Mouse (Mus musculus) thymus, adult 2 months (tissue): ENCODE measurements around the gene Cers1. TPM values are rescaled to one million over a fixed set of nuclear protein-coding genes. Genes with fewer than 3 reads are reported as not detected.

Experiments
- DNase-seq: peaks from one replicate; pipeline ENCODE4 v3.0.0; 2021
- H3K27ac ChIP-seq: fragments of 200-500 bp; 2 replicates; pipeline ENCODE4 v1.5.1; 2012; ENCODE audit warnings: low read length, control low read depth; ENCODE audit not compliant: control insufficient read depth, insufficient read depth
- H3K27me3 ChIP-seq: fragments of 200-500 bp; 2 replicates; pipeline ENCODE4 v1.6.1; 2012; ENCODE audit warnings: mild to moderate bottlenecking, low read length, moderate library complexity, mixed read lengths; ENCODE audit not compliant: control insufficient read depth, insufficient read depth
- H3K36me3 ChIP-seq: fragments of 200-500 bp; 2 replicates; pipeline ENCODE4 v1.6.1; 2012; ENCODE audit warnings: mild to moderate bottlenecking, low read length, moderate library complexity; ENCODE audit not compliant: control insufficient read depth, insufficient read depth
- H3K4me1 ChIP-seq: fragments of 200-500 bp; replicated peaks from 2 replicates; pipeline ENCODE4 v1.6.1; 2012; ENCODE audit warnings: low read length; ENCODE audit not compliant: control insufficient read depth, insufficient read depth
- H3K4me3 ChIP-seq: fragments of 200-500 bp; 2 replicates; pipeline ENCODE4 v1.5.1; 2012; ENCODE audit warnings: mild to moderate bottlenecking, low read length, control low read depth, moderate library complexity; ENCODE audit not compliant: control insufficient read depth, insufficient read depth
- CTCF ChIP-seq: fragments of 200-500 bp; IDR thresholded peaks from 2 replicates; pipeline ENCODE4 v1.5.1; 2012; ENCODE audit warnings: mild to moderate bottlenecking, control low read depth, low read length, moderate library complexity, borderline replicate concordance; ENCODE audit not compliant: control insufficient read depth, poor library complexity, insufficient read depth; ENCODE audit errors: extremely low read depth
- POLR2A ChIP-seq: fragments of 200-500 bp; IDR thresholded peaks from 2 replicates; pipeline ENCODE4 v1.6.1; 2012; ENCODE audit warnings: mild to moderate bottlenecking, low read length, control low read depth, moderate library complexity; ENCODE audit not compliant: control insufficient read depth, poor library complexity, insufficient read depth; ENCODE audit errors: extremely low read depth
- WGBS: fragments of 180-500 bp; shearing (Covaris S2); methylation state at CpG from one replicate; pipeline ENCODE4 v1.1.7; 2018; 5-methylcytosine and 5-hydroxymethylcytosine counted together
- polyA plus RNA-seq: library from polyadenylated mRNA; depleted of rRNA; stranded (reverse); fragments of >200 nt; gene quantifications from 2 replicates; pipeline ENCODE4 v1.2.3, GENCODE M21; 2012

The Cers1 gene
- polyA plus RNA-seq, 1 experiment, result 0.61 TPM

DNA sequence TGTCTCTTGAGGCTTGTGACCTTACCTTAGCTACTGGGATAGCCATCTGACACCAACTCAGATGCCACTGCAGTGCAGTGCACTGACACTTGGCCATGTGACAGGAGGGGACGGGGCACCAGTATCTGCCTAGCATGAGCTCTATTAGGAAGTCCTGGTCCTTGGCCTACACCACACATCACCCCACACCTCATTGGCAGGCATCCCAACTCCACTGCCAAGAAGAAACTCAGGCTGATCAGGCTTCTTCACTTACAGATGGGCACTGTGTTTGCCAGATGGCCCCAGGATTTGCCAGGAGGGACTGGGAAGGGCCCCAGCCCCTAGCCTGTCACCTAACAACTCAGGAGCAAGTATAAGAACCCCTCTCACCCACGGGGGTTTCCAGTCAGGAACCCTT, 2.2 kb upstream of the Cers1 start:
- 88% methylated on average over 2 of the region's 2 CpGs for WGBS
- H3K27ac ChIP-seq, result no peak overlapping the region
- no peak overlapping the region for H3K4me3 ChIP-seq
- H3K36me3 ChIP-seq, result peaks cover 23% of the 10 kb centered on the region
- no peak for DNase-seq
- peaks cover 9% of the 10 kb centered on the region; the same call in 1 of the 2 replicates for H3K4me1 ChIP-seq
- TF ChIP-seq CTCF (no peak), POLR2A (no peak)
- no peaks in the 10 kb centered on the region for H3K27me3 ChIP-seq

DNA sequence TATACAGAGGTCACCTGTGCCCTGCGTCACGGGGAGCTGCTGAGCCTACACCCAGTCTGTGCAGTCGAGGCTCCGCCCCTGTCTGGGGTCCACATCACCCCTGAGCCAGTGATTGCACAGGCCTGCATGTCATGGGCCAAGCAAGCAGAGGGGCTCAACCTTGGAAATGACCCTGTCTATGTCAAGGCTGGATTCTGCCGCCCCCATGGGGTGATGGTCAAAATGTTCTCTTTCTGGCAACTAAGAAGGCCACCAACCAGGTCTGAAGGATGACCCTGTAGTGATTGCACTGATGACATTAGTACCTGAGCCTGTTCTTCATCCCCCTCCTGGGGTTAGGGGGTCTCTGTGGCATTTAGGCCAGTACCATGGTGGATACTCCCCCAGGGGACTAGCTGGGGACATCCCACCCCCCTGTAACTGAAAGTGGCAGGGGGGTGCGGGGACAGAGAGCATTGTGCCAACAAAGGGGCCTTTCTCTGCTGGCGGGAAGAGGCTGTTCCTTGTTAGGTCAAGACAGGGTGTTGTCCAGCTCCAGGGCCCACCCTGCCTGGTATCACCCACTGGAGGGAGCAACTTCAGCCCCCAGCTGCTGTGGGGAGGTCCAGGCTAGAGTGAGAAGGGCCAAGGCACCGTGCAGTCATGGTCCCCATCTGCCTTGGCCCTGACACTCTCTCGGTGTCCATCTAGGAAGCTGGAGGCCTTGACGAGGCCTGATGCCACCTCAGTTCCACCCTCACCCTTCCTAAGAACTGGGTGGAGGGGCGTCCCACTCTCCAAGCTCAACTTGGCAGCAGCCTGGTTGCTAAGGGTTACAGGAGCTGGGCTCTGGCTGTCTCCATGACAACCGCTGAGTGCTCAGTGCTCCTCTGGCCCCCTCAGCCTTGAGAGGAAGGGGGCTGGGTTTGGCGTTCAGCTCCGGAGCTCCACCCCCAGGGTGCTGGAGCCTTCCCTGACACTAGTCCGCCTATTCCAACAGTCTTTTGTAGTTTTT, 1.2 kb downstream of the Cers1 start:
- Histone ChIP-seq H3K27ac (no peak overlapping the region), H3K4me3 (no peak overlapping the region), H3K4me1 (peaks cover 9% of the 10 kb centered on the region; the same call in 1 of the 2 replicates), H3K27me3 (no peaks in the 10 kb centered on the region), H3K36me3 (peaks cover 4% of the 10 kb centered on the region; the same call in 1 of the 2 replicates)
- 51% methylated on average over 15 of the region's 15 CpGs for WGBS
- no peak for DNase-seq
- TF ChIP-seq POLR2A, result no peak
- no peak for TF ChIP-seq CTCF

DNA sequence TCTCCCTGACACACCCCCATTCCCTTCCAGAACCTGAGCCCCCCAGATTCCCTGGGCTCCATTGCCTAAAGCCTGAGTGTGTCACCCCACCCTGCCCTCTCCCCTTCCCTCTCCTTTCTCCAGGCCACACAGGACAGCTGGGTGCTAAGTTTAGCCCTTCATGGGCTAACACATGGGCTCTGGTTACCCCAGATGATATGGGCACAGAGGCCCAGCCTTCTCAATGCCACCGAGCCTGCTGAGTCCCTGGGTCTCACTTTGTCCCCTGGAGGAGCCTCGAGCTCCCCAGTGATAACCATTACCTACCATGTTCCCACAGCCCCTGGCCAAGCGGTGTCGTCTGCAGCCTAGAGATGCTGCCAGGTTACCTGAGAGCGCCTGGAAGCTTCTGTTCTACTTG, 2.3 kb downstream of the Cers1 start:
- no peak for TF ChIP-seq CTCF
- H3K4me3 ChIP-seq, result no peak overlapping the region
- DNase-seq, result no peak
- peaks cover 9% of the 10 kb centered on the region; the same call in 1 of the 2 replicates for H3K4me1 ChIP-seq
- no peaks in the 10 kb centered on the region; the same call in 1 of the 2 replicates for H3K36me3 ChIP-seq
- no peak overlapping the region for H3K27ac ChIP-seq
- no peaks in the 10 kb centered on the region for H3K27me3 ChIP-seq
- 92% methylated on average over 5 of the region's 5 CpGs for WGBS

DNA sequence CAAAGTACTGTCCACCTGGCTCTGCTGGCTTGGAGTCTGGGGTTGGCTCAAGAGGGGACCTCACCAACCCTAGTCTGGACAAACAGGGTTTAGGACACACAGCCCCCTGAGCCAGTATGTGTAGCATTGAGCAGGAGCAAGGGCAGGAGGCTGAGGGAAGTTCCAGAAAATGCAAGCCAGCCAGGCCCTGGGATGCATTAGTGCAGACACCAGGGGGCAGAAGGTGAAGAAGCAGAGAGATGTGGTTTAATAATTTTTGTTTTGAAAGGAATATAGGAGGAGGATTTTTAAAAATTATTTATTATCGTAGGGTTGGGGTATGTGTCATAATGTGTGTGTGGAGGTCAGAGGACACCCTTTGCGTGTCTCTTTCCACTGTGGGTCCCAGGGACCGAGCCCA, 8.1 kb downstream of the Cers1 start:
- TF ChIP-seq POLR2A, result no peak
- TF ChIP-seq CTCF, result no peak
- WGBS, result 92% methylated on average over 3 of the region's 3 CpGs
- H3K36me3 ChIP-seq, result no peaks in the 10 kb centered on the region

DNA sequence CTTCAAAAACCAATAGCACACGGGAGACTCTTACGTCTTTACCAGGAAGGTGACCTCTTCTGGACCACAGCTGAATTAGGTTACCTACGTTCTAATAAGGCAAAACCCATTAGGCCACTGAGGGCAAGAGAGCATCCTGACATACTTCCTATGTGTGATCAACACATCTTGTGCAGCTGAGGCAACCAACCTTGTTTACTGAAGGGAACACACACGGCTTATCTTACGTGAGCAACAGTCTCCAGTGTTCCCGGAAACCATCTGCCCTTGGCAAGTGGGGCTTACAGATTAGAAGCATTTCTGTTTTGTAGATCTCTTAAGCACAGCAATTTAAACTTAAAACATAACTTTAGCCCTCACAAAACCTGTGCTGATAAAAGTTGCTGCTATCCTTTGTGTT, 11.9 kb downstream of the Cers1 start:
- no peak overlapping the region for H3K27ac ChIP-seq
- no peaks in the 10 kb centered on the region for H3K4me1 ChIP-seq
- no peaks in the 10 kb centered on the region for H3K27me3 ChIP-seq
- no peak for DNase-seq
- H3K4me3 ChIP-seq, result no peak overlapping the region
- no peak for TF ChIP-seq POLR2A
- TF ChIP-seq CTCF, result no peak
- WGBS, result 98% methylated on average over 6 of the region's 6 CpGs
- H3K36me3 ChIP-seq, result peaks cover 17% of the 10 kb centered on the region

More for the DNA sequence above, 8.1 kb downstream of the Cers1 start:
- no peak overlapping the region for H3K4me3 ChIP-seq
- H3K4me1 ChIP-seq, result no peaks in the 10 kb centered on the region
- H3K27ac ChIP-seq, result no peak overlapping the region
- no peak for DNase-seq
- no peaks in the 10 kb centered on the region for H3K27me3 ChIP-seq

DNA sequence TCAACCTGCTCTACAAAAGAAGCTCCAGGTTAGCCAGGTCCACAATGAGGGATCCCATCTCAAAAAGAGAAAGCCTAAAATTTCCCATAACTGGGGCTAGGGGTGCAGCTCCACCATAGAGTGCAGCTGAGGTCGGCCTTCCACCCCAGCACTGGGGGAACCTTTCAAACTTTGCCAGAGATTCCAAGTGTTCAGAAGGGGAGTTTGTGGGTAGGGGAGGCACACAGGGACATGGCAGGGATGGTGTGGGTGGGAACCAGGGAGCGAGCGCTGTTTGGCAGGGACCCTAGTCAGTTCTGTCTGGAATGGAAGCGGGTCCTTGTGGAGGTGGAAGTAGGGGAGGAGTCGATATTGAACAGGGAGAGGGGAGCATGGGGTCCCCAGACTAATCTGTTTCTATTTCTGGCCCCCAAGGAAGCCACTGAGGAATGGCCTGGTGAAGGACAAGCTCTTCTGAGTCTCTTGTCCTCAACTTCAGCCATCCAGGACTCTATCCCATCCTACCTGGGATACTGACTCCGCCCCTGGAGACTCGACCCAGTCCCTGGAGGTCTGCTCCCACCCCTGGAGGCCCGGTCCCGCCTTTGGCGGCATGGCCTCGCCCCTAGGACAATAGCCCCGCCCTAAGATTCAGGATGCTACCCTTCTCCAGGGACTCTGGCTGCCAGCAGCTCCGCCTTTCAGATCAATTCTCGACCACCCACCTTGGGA, 13.7 kb downstream of the Cers1 start, which contains the start of gene Gdf1:
Gdf1 (plus strand) TSS at position 694 of the 711 bp plus-strand sequence.
- TF ChIP-seq POLR2A (no peak), CTCF (no peak)
- no peaks in the 10 kb centered on the region for H3K27me3 ChIP-seq
- no peak for DNase-seq
- no peak within 1 kb of the TSS for H3K4me3 ChIP-seq
- no peaks in the 10 kb centered on the region for H3K4me1 ChIP-seq
- 63% methylated on average over 14 of the region's 14 CpGs for WGBS
- H3K36me3 ChIP-seq, result peaks cover 35% of the 10 kb centered on the region
- H3K27ac ChIP-seq, result no peak within 1 kb of the TSS
